Mouse (Mus musculus) NIH3T3 (cell line): ENCODE results near the gene Pnmal2.
"Not testable (repeated sequence)": the region's sequence is repeated elsewhere in the genome, so short reads cannot be mapped to it uniquely, and the experiment has no call there.

Experiments
- DNase-seq: peaks from one replicate; pipeline ENCODE4 v3.0.0-alpha.2; 2012; ENCODE audit warnings: low read depth

Gene Pnmal2

GRCm38 (mm10) chr7:16944808-16945315, 380 bp downstream of the Pnmal2 start:
- no peak for DNase-seq

- no peak for DNase-seq
Measured at GRCm38 (mm10) chr7:16945419-16945818, 937 bp downstream of the Pnmal2 start.

GRCm38 (mm10) chr7:16946441-16947348, 2.2 kb downstream of the Pnmal2 start:
- no peak for DNase-seq

GRCm38 (mm10) chr7:16947349-16947895, 2.9 kb downstream of the Pnmal2 start:
- DNase-seq: no peak

- no peak for DNase-seq
Measured at GRCm38 (mm10) chr7:16947959-16948361, 3.5 kb downstream of the Pnmal2 start.

GRCm38 (mm10) chr7:16948923-16949458, 4.5 kb downstream of the Pnmal2 start:
- DNase-seq: no peak

- DNase-seq: peak; percentile 81
Measured at GRCm38 (mm10) chr7:16949908-16950841, 5.7 kb downstream of the Pnmal2 start.

- peak; percentile 86 for DNase-seq
Measured at GRCm38 (mm10) chr7:16950861-16951635, 6.6 kb downstream of the Pnmal2 start.

GRCm38 (mm10) chr7:16953776-16954175, 9.3 kb downstream of the Pnmal2 start:
- not testable (repeated sequence) for DNase-seq

- no peak for DNase-seq
Measured at GRCm38 (mm10) chr7:16955712-16956111, 11.2 kb downstream of the Pnmal2 start.

- DNase-seq: no peak
Measured at GRCm38 (mm10) chr7:16956410-16957265, 12.2 kb downstream of the Pnmal2 start.

GRCm38 (mm10) chr7:16959539-16960187, 15.2 kb downstream of the Pnmal2 start, which contains the start of gene Pnmal1:
Gene Pnmal1, plus strand, starts transcription at chr7:16959679.
- DNase-seq: no peak

GRCm38 (mm10) chr7:16961678-16962077, 17.2 kb downstream of the Pnmal2 start:
- no peak for DNase-seq

GRCm38 (mm10) chr7:16968414-16968813, 23.9 kb downstream of the Pnmal2 start:
- DNase-seq: no peak

- no peak for DNase-seq
Measured at GRCm38 (mm10) chr7:16971160-16971559, 26.7 kb downstream of the Pnmal2 start.

- peak; percentile 54 for DNase-seq
Measured at GRCm38 (mm10) chr7:16974018-16974417, 29.5 kb downstream of the Pnmal2 start.

GRCm38 (mm10) chr7:16976298-16976697, 31.8 kb downstream of the Pnmal2 start:
- no peak for DNase-seq

GRCm38 (mm10) chr7:16978173-16978572, 33.7 kb downstream of the Pnmal2 start:
- DNase-seq: no peak

- no peak for DNase-seq
Measured at GRCm38 (mm10) chr7:16978593-16978992, 34.1 kb downstream of the Pnmal2 start.
